ENCODE assay signal across 26 mouse cellular contexts in genomic region chr13:70698812-70699387, GRCm38 (mm10).
DNase-seq lines count a peak whose midpoint lies in the region; ATAC-seq and TF ChIP-seq lines count a peak whose summit lies in the region.
"Had no signal": no experiment of that assay in that cellular context is flagged by ENCODE, and none has a peak within 500 bp of the region (broad histone marks: within the 10 kb centered on the region; RNA-seq: fewer than 3 reads in every experiment).

No protein-coding gene starts in this region.

- no peak for TF ChIP-seq EP300 in liver, postnatal 0 days (IDR thresholded peaks at IDR 0.05; ENCODE audit: low read depth)

- H3K4me1 ChIP-seq in hindbrain, postnatal 0 days (ENCODE audit: insufficient read depth, low read length): no peaks in the 10 kb centered on the region
- no peaks in the 10 kb centered on the region for H3K4me1 ChIP-seq in hindbrain, embryonic 16.5 days (ENCODE audit: control insufficient read depth, insufficient read depth, low read depth, low read length)
- H3K4me1 ChIP-seq in liver, postnatal 0 days (ENCODE audit: insufficient read depth): no peaks in the 10 kb centered on the region
- H3K4me1 ChIP-seq: embryonic facial prominence, embryonic 15.5 days; limb, embryonic 13.5 days; liver, embryonic 12.5 days; midbrain, embryonic 12.5 days; neural tube, embryonic 12.5 days had no signal

- no peak for DNase-seq in hindbrain, postnatal 0 days (ENCODE audit: low spot score)
- peak; percentile 81 for DNase-seq in brain, adult 2 months (ENCODE audit: low read depth, low spot score)
- DNase-seq in frontal cortex, adult 2 months (ENCODE audit: extremely low spot score in 1 of 2, low spot score in 1 of 2): peak; percentile 29 to 53
- DNase-seq in left cerebral cortex, postnatal 36 days (ENCODE audit: low spot score in 2 of 2): peak; percentile 49 to 50
- no peak for DNase-seq in adrenal gland, adult 18-20 months (ENCODE audit: low spot score in 2 of 2)
- no peak for DNase-seq in liver, postnatal 0 days
- no peak for DNase-seq in cerebellum, adult 9-11 months
- DNase-seq: cerebellum, adult 2 months; cerebellum, postnatal 36 days; gastrocnemius, postnatal 10 days; heart, postnatal 4 days; kidney, postnatal 25 days; lung, adult 2 months; lung, postnatal 14 days; thymus, postnatal 25 days had no signal

- H3K4me2 ChIP-seq in hindbrain, postnatal 0 days (ENCODE audit: low read depth, low read length): no peak overlapping the region
- no peak overlapping the region for H3K4me2 ChIP-seq in hindbrain, embryonic 16.5 days (ENCODE audit: low read length)
- no peak overlapping the region for H3K4me2 ChIP-seq in liver, postnatal 0 days (ENCODE audit: low read depth, low read length)
- H3K4me2 ChIP-seq: embryonic facial prominence, embryonic 15.5 days; hindbrain, embryonic 14.5 days; limb, embryonic 13.5 days; liver, embryonic 12.5 days; midbrain, embryonic 12.5 days; neural tube, embryonic 12.5 days had no signal

- no peak overlapping the region for H3K27ac ChIP-seq in hindbrain, postnatal 0 days
- H3K27ac ChIP-seq in hindbrain, embryonic 16.5 days (ENCODE audit: low read depth, low read length): no peak overlapping the region
- no peak overlapping the region for H3K27ac ChIP-seq in liver, postnatal 0 days (ENCODE audit: low read depth)
- H3K27ac ChIP-seq: embryonic facial prominence, embryonic 15.5 days; heart, embryonic 10.5 days; hindbrain, embryonic 14.5 days; layer of hippocampus, adult 2 months; limb, embryonic 13.5 days; liver, embryonic 12.5 days; midbrain, embryonic 12.5 days; neural tube, embryonic 12.5 days had no signal

- no peaks in the 10 kb centered on the region for H3K27me3 ChIP-seq in hindbrain, postnatal 0 days (ENCODE audit: insufficient read depth, low read length)
- no peaks in the 10 kb centered on the region for H3K27me3 ChIP-seq in hindbrain, embryonic 16.5 days (replicated peaks; ENCODE audit: control insufficient read depth, insufficient read depth, low read length)
- H3K27me3 ChIP-seq in liver, postnatal 0 days (ENCODE audit: insufficient read depth, low read length): no peaks in the 10 kb centered on the region
- H3K27me3 ChIP-seq: embryonic facial prominence, embryonic 15.5 days; limb, embryonic 13.5 days; liver, embryonic 12.5 days; midbrain, embryonic 12.5 days; neural tube, embryonic 12.5 days had no signal

- peak; percentile 53 for ATAC-seq in hindbrain, postnatal 0 days
- ATAC-seq in hindbrain, embryonic 16.5 days: no peak
- no peak for ATAC-seq in liver, postnatal 0 days
- ATAC-seq: CD4-positive, CD25-positive, alpha-beta regulatory T cell, adult 4 months; intestine, embryonic 16.5 days; liver, embryonic 12.5 days had no signal

- H3K9ac ChIP-seq in hindbrain, postnatal 0 days (replicated peaks; ENCODE audit: low read length): no peak overlapping the region
- H3K9ac ChIP-seq in hindbrain, embryonic 16.5 days (ENCODE audit: low read depth, low read length): no peak overlapping the region
- H3K9ac ChIP-seq in liver, postnatal 0 days (replicated peaks): no peak overlapping the region
- H3K9ac ChIP-seq: embryonic facial prominence, embryonic 15.5 days; hindbrain, embryonic 14.5 days; limb, embryonic 13.5 days; liver, embryonic 12.5 days; midbrain, embryonic 12.5 days; neural tube, embryonic 12.5 days had no signal

- no peaks in the 10 kb centered on the region for H3K36me3 ChIP-seq in hindbrain, postnatal 0 days (ENCODE audit: insufficient read depth, low read length)
- no peaks in the 10 kb centered on the region for H3K36me3 ChIP-seq in hindbrain, embryonic 16.5 days (ENCODE audit: control insufficient read depth, insufficient read depth, low read length)
- no peaks in the 10 kb centered on the region for H3K36me3 ChIP-seq in liver, postnatal 0 days (replicated peaks; ENCODE audit: insufficient read depth, low read length)
- H3K36me3 ChIP-seq: embryonic facial prominence, embryonic 15.5 days; heart, embryonic 10.5 days; limb, embryonic 13.5 days; liver, embryonic 12.5 days; midbrain, embryonic 12.5 days; neural tube, embryonic 12.5 days had no signal

- H3K4me3 ChIP-seq in hindbrain, postnatal 0 days (ENCODE audit: low read length): no peak overlapping the region
- H3K4me3 ChIP-seq in hindbrain, embryonic 16.5 days (ENCODE audit: low read length): no peak overlapping the region
- no peak overlapping the region for H3K4me3 ChIP-seq in liver, postnatal 0 days (ENCODE audit: low read depth, low read length)
- H3K4me3 ChIP-seq: embryonic facial prominence, embryonic 15.5 days; heart, embryonic 10.5 days; layer of hippocampus, adult 2 months; limb, embryonic 13.5 days; liver, embryonic 12.5 days; midbrain, embryonic 12.5 days; neural tube, embryonic 12.5 days had no signal

- WGBS in hindbrain, postnatal 0 days: 62% methylated on average over 4 of the region's 4 CpGs
- 71% methylated on average over 4 of the region's 4 CpGs for WGBS in hindbrain, embryonic 16.5 days
- 63% methylated on average over 4 of the region's 4 CpGs for WGBS in liver, postnatal 0 days (ENCODE audit: insufficient replicate concordance)

- H3K9me3 ChIP-seq in hindbrain, postnatal 0 days (ENCODE audit: low read length): no peaks in the 10 kb centered on the region
- H3K9me3 ChIP-seq in hindbrain, embryonic 16.5 days (ENCODE audit: control insufficient read depth, low read length): no peaks in the 10 kb centered on the region
- H3K9me3 ChIP-seq in liver, postnatal 0 days (ENCODE audit: low read length): no peaks in the 10 kb centered on the region
- H3K9me3 ChIP-seq: embryonic facial prominence, embryonic 15.5 days; heart, embryonic 10.5 days; limb, embryonic 13.5 days; liver, embryonic 12.5 days; midbrain, embryonic 12.5 days; neural tube, embryonic 12.5 days had no signal

- intact Hi-C loops in left cerebral cortex, postnatal 36 days (cut with DNase I): no loop called here

- no peak for TF ChIP-seq CTCF in hindbrain, postnatal 0 days (IDR thresholded peaks at IDR 0.05; ENCODE audit: low read depth)
- TF ChIP-seq CTCF in liver, postnatal 0 days (IDR thresholded peaks at IDR 0.05; ENCODE audit: low read depth): no peak

Comparison
In these comparisons a context has a peak if more than half of its experiments do, and no peak if none do; other contexts are left out.
1. DNase-seq: peak in brain, adult 2 months (single experiment), frontal cortex, adult 2 months (2 of 2) and left cerebral cortex, postnatal 36 days (2 of 2); none in hindbrain, postnatal 0 days (single experiment), adrenal gland, adult 18-20 months (0 of 2), liver, postnatal 0 days (single experiment) and cerebellum, adult 9-11 months (single experiment).